Mouse (Mus musculus) thymus, postnatal 14 days (tissue): ENCODE results near the gene Serf2.
"Not testable (repeated sequence)": the region's sequence is repeated elsewhere in the genome, so short reads cannot be mapped to it uniquely, and the experiment has no call there.

Experiments
- DNase-seq: peaks from one replicate; pipeline ENCODE4 v3.0.0; 2021

Gene Serf2

DNA sequence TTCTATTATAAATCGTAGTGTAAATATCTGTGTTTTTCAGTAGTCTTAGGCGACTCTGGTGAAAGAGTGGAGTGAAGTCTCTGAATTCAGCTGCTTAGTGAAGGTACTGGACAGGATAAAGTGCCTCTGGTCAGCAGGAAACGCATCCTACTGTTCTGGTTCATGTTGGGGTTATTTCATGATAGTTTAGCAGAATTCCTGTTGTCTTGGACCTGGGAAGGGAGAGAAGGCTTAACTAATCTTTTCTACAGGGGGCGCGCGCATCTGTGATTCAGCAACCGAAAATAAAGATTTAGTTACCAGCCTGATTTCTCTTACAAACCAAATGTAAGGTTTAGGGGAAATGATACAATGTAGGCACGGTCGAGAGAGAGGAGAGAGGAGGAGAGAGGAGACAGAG, 859 bp upstream of the Serf2 start:
- peak; percentile 60 for DNase-seq

DNA sequence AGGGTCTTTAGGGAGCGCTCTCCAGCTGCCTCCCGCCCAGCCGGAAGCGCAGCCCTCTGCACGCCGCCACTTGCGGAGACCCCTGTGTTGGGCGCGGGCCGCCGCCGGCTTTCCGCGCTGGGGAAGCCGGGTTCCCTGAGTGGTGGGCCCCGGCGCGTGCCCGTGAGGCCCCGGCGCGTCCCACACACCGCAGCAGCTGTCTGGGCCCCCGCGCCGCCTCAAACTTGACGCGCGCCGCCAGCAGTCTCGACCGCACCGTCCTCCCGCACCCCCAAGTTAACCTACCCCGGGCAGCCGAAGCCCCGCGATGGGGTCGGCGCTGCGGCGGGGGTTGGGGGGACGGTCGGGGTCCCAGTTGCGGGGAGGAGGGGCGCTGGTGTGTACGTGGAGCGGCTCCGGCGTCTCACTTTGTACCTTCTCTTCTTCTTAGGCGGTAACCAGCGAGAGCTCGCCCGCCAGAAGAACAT, 583 bp downstream of the Serf2 start:
- DNase-seq, result no peak

DNA sequence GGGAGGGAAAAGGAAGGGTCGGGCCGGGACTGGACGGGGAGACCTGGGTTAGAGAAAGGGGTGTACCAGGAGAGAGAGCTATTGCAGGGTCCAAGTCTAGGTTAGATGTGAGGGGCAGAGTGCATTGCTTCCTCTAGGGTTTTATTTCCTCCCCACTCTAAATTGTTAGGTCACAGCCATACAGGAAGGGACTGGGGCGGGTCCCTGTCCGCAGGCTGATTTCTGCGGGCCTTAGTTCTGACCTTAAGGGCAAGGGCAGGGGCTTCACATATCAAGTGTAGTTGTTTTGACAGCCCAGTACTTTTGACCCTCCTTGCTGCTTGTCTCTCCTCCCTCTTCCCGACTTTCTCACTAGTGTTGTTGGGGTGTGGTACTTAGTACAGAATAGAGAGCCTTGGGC, 1.1 kb downstream of the Serf2 start:
- no peak for DNase-seq

DNA sequence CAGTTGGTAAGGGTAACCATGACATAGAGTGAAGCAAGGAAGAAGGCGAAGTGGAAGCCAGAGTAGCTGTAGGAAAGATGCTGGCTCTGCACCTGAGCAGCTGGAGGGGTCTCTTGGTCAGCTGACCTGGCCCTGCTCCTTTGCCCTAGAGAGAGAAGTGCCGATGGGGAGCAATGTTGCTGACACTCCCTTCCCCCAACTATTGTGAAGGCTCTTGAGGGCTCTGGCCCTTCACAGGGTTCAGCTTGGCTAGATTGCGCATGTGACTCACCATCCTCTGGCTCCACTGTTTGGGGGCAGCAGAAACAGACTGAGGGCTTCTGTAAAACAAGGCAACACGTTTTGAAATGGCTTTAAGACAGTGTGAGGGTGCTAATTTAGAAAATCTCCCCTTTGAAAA, 3.4 kb downstream of the Serf2 start:
- DNase-seq, result no peak

DNA sequence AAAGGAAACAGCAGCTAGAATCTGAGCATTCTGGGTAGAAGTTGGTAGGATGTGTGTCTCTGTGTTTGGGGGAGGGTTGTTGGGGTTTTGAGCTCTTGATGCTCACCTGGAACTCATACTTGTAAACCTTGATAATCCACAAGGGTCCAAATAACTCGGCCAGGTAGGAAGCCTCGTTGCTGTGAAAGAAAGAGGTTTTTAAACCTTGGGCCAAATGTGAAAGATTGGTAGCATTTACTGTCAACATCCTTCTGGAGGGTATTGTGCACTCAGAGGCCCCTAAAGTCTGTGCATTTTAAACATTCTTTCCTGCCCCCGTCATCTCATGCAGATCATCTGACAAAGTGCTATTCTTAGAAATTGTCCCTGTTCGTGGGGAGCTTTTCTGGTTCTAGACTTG, 4.0 kb downstream of the Serf2 start, which contains the start of gene Hypk:
Gene Hypk (plus strand): TSS at position 301 of the 400 bp plus-strand sequence.
- DNase-seq, result no peak

DNA sequence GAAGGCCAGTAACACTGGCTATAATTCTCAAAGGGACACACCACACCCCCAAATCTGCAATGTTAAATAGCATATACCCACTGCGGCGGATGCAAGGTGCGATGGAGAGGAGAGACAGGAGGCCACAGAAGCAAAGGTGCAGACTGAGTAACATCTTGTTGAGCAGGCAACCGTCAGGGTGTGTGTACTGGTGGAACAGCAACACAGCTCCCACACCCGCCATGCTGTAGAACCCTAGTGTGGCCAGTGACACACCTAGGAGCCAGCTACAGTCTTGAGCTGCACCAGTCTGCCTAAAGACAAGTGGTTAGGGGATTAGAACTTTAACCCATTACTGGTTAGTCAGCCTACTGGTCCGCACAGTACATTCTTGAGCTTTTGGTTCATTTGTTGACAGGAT, 4.9 kb downstream of the Serf2 start:
- DNase-seq, result no peak

DNA sequence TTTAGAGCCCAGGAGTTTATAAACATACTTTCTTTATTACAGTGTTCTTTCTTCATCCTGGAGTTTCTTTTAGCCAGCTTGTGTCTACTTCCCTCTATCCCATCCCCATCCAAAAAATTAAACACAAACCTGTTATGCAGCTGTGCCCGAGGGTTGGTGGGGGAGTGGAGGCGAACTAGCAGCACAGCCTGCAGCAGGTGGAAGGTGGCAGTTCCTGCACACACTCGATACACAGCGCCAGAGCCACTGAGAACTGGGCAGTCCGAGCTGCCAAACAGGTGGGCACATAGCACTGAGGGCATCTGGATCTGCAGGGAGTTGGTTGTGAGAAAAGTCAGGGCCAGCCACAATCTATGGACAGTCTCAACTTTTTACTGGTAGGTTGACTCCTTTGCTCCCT, 6.5 kb downstream of the Serf2 start:
- DNase-seq, result no peak

DNA sequence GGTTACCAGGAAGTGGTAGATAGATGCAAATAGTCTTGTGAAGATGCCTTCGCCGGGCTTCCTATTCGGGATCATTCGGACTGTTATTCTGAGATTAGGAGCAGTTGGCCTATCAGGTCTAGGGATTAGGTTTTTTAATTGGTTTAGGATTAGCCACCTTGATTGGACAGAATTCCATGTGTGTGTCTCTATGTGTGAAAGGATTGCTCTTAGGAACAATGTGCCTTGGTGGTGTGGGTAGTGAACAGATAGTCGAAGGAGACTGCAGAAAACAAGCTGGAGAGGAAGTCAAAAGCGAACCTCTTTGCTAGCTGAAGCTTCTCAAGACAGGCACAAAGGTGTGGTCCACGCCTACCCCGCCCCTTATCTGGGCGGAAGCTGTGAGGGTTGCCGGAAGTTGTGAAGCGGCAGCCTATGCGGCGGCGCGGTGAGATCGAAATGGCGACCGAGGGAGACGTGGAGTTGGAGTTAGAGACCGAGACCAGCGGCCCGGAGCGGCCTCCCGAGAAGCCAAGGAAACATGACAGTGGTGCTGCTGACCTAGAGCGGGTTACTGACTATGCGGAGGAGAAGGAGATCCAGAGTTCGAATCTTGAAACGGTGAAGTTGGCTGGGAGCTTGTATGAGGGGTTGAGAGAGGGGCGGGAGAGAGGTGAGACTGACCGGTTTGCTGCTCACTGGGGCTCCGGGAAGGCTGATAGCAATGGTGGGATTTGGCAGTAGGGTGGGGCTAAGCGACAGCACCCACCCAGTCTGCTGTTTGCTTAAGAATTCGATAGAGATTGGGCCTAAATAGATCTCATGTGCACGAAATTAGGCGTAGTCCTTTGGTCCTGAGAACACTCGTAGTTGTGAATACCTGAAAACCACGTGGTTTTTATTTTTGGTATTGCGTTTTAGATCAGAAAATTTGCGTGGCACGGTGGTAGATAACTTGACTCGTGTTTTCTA, 8.0 kb downstream of the Serf2 start, which contains the start of gene Serinc4:
Gene Serinc4 (minus strand): TSS at position 90 of the 951 bp plus-strand sequence.
- DNase-seq, result peak; percentile 91

DNA sequence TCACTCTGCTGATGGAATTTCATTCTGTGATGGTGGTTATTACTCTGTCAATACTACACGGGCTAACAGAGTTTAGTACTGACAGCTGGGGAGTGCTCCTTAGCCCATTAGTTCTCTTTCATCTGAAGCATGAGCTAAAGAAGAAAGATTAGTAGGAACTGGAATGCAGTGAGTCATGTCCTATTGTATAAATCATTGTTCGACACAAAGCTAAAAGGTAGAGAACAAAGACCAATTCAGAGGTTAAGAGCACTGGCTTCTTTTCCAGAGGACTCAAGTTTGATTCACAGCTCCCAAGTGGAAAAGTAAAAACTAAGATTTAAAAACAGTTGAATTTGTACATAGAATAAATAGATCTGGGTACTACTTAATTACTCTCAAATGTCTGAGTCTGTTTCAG, 11.1 kb downstream of the Serf2 start:
- no peak for DNase-seq

DNA sequence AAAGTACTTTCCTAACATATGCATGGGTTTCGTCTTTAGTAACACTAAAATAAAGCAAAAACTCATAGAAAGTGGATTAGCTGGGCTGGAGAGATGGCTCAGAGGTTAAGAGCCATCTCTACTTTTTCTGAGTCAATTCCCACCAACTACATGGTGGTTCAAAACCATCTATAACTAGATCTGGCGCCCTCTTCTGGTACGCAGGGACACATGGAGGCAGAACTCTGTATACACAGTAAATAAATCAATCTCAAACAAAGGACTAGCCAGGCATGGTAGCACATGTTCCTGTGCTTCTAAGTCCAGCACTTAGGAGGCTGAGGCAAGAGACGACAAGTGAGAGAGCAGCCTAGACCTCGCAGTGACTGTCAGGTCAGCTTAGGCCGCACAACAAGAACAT, 20.0 kb downstream of the Serf2 start:
- DNase-seq, result not testable (repeated sequence)

DNA sequence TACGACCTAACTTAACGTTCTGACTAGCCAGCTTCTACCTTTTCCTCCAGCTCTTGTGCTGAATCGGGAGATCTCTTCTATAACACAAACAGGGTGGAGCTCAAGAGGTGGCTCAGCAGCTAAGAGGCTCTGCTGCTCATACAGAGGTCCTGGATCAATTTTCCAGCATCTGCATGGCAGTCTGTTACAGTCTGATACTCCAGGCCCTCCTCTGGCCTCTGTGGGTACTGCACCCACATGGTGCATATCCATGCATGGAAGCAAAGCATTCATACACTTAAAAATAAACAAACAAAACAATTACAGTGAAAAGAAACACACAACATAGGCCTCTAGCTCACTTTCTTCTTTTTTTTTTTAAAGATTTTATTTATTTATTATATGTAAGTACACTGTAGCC, 23.8 kb downstream of the Serf2 start:
- DNase-seq, result not testable (repeated sequence)

DNA sequence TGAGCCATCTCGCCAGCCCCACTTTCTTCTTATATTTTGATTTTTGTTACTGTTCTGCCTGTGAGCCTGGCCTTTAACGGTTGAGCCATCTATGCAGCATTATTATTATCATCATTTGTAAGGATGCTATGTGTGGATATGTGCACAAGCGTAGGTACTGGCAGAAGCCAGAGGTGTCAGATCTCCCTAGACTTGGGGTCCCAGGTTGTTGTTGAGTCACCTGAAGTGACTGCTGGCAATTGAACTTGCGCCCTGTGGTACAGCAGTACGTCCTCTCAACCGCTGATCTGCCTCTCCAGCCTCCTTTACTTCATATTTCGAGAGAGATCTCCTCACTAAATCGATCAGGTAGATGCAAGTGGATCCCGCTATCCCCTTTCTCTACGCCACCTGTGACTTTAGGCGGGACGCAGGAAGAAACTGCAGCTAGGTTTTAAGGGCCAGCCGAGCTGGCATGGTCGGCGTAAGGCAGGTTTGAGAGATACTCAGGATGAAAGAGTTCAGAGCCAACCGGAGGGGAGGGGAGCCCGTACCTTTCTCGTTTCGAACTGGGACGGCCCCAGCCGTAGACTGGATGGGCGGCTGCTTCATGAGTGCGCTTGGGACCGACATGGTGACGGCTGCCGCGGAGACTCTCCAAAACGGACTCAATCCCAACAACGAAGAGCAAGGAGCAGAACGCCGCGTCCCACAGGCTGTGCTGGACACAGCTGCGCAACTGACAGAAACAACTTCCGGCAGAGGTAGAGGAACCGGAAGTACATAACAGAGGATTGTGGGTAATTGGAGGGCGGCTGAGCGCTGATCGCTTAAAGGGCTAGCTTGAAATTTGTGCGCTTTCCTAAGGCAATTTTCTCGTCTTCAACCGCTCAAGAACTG, 24.5 kb downstream of the Serf2 start, which contains the start of gene Mfap1b:
Gene Mfap1b (minus strand): TSS at position 767 of the 879 bp plus-strand sequence.
- peak; percentile 83 for DNase-seq

DNA sequence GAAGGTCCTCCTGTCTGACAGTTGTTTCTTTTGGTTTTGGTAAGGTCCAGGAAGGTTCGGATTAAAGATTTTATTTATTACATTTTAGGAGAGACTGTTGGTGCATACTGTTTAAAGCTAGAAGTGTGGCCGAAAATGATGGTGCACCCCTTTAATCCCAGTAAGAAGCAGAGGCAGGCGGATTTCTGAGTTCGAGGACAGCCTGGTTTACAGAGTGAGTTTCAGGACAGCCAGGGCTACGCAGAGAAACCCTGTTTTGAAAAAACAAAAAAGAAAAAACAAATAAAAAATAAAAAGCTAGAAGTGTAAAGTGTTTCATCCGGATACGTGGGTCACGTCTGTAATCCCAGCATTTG, 25.2 kb downstream of the Serf2 start:
- no peak for DNase-seq

DNA sequence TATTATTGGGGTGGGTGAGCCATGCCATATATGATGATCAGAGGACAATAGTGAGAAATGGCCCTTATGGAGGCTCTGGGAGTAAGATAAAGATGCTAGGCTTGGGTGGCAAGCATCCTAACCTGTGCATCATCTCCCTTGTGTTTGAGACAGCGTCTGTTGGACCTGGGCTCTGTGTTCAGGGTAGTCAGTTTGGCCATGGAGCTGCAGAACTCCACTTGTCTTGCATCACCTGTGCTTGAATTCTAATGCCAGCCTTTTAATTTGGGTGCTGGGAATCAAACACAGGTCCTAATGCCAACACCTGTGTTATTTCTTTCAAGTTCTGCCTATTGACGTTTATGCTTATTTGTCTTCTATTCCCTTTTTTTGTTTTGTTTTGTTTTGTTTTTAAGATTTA, 26.3 kb downstream of the Serf2 start:
- not testable (repeated sequence) for DNase-seq

DNA sequence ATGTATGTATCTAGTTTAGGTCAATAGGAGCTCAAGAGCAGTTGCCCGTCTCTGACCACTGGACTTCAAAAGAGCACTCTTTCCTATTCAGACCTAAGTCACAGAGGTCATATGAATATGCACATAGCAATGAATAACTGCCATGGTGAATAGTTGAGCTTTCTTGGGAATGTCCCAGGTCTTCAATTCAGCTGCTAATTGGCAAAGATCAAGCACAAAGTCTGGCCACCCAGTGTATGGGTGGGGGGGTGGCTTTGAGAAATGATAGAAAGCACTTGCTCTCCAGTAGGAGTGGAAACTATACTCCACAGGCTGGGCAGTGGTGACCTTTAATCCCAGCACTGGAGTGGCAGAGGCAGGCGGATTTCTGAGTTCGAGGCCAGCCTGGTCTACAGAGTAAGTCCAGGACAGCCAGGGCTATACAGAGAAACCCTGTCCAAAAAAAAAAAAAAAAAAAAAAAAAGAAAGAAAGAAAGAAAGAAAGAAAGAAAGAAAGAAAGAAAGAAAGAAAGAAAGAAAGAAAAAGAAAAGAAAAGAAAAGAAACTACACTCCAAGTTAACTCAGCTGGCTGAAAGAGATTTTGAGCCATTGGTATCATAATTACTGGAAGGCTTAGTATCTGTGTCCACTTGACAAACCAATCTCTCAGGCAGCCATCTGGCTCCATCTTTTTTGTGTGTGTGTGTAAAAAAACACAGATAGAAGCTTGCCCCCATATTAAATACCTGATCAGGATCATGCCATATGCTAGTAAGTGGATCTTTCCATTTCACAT, 28.7 kb downstream of the Serf2 start:
- no peak for DNase-seq

DNA sequence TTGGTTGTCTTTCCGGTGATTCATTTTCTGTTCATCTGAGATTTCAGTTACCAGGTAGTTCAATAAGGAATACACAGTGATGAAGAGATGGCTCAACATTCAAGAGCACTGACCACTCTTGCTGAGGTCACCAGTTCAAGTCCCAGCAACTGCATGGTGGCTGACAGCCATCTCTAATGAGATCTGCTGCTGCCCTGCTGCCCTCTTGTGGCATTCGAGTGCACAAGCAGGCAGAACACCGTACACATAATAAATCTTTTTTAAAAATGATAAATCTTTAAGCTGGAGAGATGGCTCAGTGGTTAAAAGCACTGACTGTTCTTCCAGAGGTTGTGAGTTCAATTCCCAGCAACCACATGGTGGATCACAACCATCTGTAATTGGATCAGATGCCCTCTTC, 31.5 kb downstream of the Serf2 start:
- peak; percentile 43 for DNase-seq

DNA sequence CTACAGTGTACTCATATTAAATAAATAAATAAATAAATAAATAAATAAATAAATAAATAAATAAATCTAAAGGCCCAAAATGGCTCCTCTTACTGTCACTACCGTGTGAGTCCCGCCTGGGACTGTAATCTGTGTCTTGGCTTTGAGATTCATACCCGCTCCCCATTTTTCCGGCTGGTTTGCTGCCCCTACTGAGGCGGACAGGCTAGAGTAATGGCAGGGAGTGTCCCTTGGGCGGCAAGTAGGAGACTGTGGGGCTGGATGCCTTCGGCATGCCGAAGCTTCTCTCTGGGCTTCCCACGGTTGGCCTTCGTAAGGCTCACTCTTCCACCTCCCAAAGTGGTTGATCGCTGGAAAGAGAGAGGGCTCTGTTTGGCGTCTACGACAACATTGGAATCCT, 31.9 kb downstream of the Serf2 start:
- DNase-seq, result not testable (repeated sequence)

DNA sequence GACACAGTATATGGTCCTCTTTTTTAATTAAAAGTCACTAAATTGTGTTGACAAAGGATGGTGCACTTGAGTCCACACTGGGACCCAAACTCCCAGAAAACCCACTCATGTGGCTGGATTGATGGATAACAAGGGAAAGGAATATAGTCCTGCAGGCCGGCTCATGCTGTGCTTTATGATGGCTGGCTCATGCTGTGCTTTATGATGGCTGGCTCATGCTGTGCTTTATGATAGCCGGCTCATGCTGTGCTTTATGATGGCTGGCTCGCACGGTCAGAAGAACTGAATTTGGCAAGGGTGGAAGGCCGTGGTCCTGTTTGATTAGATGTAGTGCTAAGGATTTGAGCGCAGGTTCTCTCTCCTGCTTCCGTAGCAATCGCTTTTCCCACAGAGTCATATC, 34.6 kb downstream of the Serf2 start:
- DNase-seq, result no peak

DNA sequence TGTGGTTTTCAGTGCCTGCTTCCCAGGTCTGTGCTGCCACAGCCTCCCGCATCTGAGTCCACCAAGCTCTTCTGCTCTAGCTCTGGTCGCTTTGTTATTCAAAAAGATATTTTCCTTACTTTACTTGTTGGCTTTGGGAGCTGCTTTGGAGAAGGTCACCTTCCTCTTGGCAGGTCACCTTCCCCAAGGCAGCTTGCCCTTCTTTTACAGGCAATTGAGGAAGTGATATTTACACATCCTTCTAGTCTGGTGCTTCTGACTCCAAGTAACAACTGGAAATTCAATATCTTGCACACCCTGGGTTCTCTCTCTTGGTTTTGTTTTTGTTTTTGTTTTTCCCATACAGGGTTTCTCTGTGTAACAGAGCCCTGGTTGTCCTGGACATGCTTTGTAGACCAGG, 35.4 kb downstream of the Serf2 start:
- not testable (repeated sequence) for DNase-seq

DNA sequence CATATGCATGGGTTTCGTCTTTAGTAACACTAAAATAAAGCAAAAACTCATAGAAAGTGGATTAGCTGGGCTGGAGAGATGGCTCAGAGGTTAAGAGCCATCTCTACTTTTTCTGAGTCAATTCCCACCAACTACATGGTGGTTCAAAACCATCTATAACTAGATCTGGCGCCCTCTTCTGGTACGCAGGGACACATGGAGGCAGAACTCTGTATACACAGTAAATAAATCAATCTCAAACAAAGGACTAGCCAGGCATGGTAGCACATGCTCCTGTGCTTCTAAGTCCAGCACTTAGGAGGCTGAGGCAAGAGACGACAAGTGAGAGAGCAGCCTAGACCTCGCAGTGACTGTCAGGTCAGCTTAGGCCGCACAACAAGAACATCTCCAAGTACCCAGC, 52.6 kb downstream of the Serf2 start:
- DNase-seq, result not testable (repeated sequence)

DNA sequence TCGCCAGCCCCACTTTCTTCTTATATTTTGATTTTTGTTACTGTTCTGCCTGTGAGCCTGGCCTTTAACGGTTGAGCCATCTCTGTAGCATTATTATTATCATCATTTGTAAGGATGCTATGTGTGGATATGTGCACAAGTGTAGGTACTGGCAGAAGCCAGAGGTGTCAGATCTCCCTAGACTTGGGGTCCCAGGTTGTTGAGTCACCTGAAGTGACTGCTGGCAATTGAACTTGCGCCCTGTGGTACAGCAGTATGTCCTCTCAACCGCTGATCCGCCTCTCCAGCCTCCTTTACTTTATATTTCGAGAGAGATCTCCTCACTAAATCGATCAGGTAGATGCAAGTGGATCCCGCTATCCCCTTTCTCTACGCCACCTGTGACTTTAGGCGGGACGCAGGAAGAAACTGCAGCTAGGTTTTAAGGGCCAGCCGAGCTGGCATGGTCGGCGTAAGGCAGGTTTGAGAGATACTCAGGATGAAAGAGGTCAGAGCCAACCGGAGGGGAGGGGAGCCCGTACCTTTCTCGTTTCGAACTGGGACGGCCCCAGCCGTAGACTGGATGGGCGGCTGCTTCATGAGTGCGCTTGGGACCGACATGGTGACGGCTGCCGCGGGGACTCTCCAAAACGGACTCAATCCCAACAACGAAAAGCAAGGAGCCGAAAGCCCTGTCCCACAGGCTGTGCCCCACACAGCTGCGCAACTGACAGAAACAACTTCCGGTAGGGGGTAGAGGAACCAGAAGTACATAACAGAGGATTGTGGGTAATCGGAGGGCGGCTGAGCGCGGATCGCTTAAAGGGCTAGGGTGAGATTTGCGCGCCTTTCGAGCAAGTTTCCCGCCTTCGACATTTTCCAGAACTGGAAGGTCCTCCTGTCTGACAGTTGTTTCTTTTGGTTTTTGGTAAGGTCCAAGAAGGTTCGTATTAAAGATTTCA, 57.2 kb downstream of the Serf2 start, which contains the start of the genes Mfap1a and Wdr76:
Gene Mfap1a (minus strand): TSS at position 724 of the 941 bp plus-strand sequence.
Gene Wdr76 (plus strand): TSS at position 782 of the 941 bp plus-strand sequence.
- DNase-seq, result peak; percentile 89
